Mouse (Mus musculus) liver, embryonic 14.5 days (tissue): ENCODE measurements around the gene Ptpn14. TPM values are rescaled to one million over a fixed set of nuclear protein-coding genes. Genes with fewer than 3 reads are reported as not detected.

ENCODE experiments used
- ATAC-seq: fragments of 200-750 bp; cut with Nextera tagmentation; 2 replicates; pipeline ENCODE4 v1.8.0; 2017; ENCODE audit warnings: moderate number of reproducible peaks, mild to moderate bottlenecking, moderate library complexity; ENCODE audit not compliant: insufficient read depth
- DNase-seq, 3 experiments: peaks; one replicate each; pipeline ENCODE4 v3.0.0-alpha.2; 2012 to 2013; ENCODE audit warnings: low read depth in 3 of 3, low spot score in 3 of 3
- H3K27ac ChIP-seq: fragments of 300-500 bp; sonication (generic); 2 replicates; pipeline ENCODE4 v1.5.1; 2014; ENCODE audit warnings: moderate library complexity, mild to moderate bottlenecking, control low read depth, inconsistent platforms
- H3K27me3 ChIP-seq: fragments of 300-500 bp; sonication (generic); 2 replicates; pipeline ENCODE4 v1.6.1; 2014; ENCODE audit warnings: mild to moderate bottlenecking, low read length, moderate library complexity; ENCODE audit not compliant: control insufficient read depth, insufficient read depth
- H3K36me3 ChIP-seq: fragments of 300-500 bp; sonication (generic); replicated peaks from 2 replicates; pipeline ENCODE4 v1.6.1; 2014; ENCODE audit warnings: low read depth; ENCODE audit not compliant: control insufficient read depth, insufficient read depth
- H3K4me1 ChIP-seq, 2 experiments: fragments of 200-500 bp in 1 of 2; fragments of 300-500 bp in 1 of 2; sonication (generic) in 1 of 2; replicated peaks; 2 replicates each; pipeline ENCODE4 v1.6.1; 2012 to 2014; ENCODE audit warnings: antibody characterized with exemption in 1 of 2, inconsistent platforms in 1 of 2, low read length in 1 of 2; ENCODE audit not compliant: control insufficient read depth in 2 of 2, insufficient read depth in 2 of 2
- H3K4me2 ChIP-seq: fragments of 300-500 bp; sonication (generic); 2 replicates; pipeline ENCODE4 v1.6.1; 2014; ENCODE audit warnings: low read depth, mild to moderate bottlenecking, control low read depth, moderate library complexity
- H3K4me3 ChIP-seq, 2 experiments: fragments of 200-500 bp in 1 of 2; fragments of 300-500 bp in 1 of 2; sonication (generic) in 1 of 2; 2 replicates each; pipeline ENCODE4 v1.5.1; 2012 to 2014; ENCODE audit warnings: low read depth in 2 of 2, low read length in 2 of 2, mild to moderate bottlenecking in 2 of 2, control low read depth in 1 of 2, inconsistent platforms in 1 of 2, moderate library complexity in 1 of 2; ENCODE audit not compliant: insufficient read depth in 1 of 2
- H3K9ac ChIP-seq: fragments of 300-500 bp; sonication (generic); replicated peaks from 2 replicates; pipeline ENCODE4 v1.6.1; 2014; ENCODE audit warnings: mild to moderate bottlenecking, control low read depth, moderate library complexity
- H3K9me3 ChIP-seq: fragments of 300-500 bp; sonication (generic); 2 replicates; pipeline ENCODE4 v1.6.1; 2016; ENCODE audit warnings: low read length, mixed read lengths; ENCODE audit not compliant: control insufficient read depth
- CTCF ChIP-seq: IDR thresholded peaks from 2 replicates; pipeline ENCODE4 v1.5.1; 2016; ENCODE audit warnings: antibody characterized with exemption, low read depth, control low read depth
- EP300 ChIP-seq: IDR thresholded peaks from 2 replicates; pipeline ENCODE4 v1.6.1; 2016; ENCODE audit warnings: antibody characterized with exemption, low read depth
- WGBS: fragments of 180-500 bp; shearing (Covaris S2); extraction: QIAGEN DNeasy Blood & Tissue Kit; methylation state at CpG from one replicate; pipeline ENCODE4 v1.1.7; 2014; ENCODE audit not compliant: insufficient replicate concordance; 5-methylcytosine and 5-hydroxymethylcytosine counted together
- polyA plus RNA-seq, 2 experiments: library from polyadenylated mRNA; depleted of rRNA in 1 of 2; stranded (reverse) in 1 of 2; unstranded in 1 of 2; fragments of >200 nt; fragmentation: Nextera tagmentation in 1 of 2; extraction: Ambion mirVana in 1 of 2; gene quantifications; 2 replicates each; pipeline versions ENCODE4 v1.2.1 to v1.2.3; 2012 to 2014

Gene Ptpn14
- polyA plus RNA-seq, 2 experiments = 0.22 to 0.50 TPM

DNA sequence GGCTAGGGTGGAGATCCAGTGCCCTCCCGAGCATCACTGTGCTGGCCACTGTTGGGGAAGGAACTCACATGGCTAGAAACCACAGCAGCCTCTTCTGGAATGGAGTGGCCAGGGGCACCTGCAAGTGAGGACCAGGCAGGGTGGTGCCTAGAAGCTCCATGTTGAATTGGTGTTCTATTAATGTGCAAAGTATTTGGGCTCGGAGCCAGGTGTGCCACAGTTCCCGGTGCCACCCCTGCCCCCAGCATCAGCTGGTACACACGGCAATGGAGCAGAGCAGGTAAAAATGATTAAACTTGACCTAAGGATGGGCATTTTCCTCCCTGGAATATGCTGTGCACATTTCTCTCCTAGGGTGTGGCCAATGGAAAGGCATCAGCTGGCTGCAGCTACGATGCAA, 14.0 kb downstream of the Ptpn14 start:
- H3K4me2 ChIP-seq = no peak overlapping the region
- H3K9ac ChIP-seq = no peak overlapping the region
- no peaks in the 10 kb centered on the region for H3K4me1 ChIP-seq
- H3K27ac ChIP-seq = no peak overlapping the region
- H3K9me3 ChIP-seq = no peaks in the 10 kb centered on the region
- H3K4me3 ChIP-seq = no peak overlapping the region
- no peaks in the 10 kb centered on the region for H3K36me3 ChIP-seq
- WGBS = 70% methylated on average over 5 of the region's 5 CpGs
- DNase-seq (no peak), ATAC-seq (no peak)
- no peaks in the 10 kb centered on the region for H3K27me3 ChIP-seq
- TF ChIP-seq EP300 = no peak
- no peak for TF ChIP-seq CTCF

DNA sequence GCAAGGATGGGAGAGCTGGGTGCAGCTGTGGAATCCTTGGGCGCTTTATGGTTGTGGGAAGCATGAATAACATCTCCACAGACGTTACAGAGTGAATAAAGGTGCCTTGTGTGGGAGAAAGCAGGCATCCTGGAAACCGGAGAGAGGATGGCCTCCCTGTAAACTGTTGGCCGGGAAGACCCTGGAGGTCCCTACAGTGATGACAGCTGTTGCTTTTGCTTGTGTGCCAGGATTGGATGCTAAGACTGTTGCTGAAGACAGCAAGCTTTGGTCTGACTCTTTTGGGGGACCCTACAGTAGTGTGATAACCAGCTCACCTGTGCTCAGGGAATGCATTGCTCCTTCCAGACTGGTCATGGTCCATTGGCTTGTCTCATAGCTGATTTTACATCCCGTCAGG, 15.1 kb downstream of the Ptpn14 start:
- no peak overlapping the region for H3K27ac ChIP-seq
- DNase-seq (no peak), ATAC-seq (no peak)
- H3K9me3 ChIP-seq = no peaks in the 10 kb centered on the region
- TF ChIP-seq CTCF = no peak
- TF ChIP-seq EP300 = no peak
- no peak overlapping the region for H3K4me2 ChIP-seq
- no peak overlapping the region for H3K9ac ChIP-seq
- no peaks in the 10 kb centered on the region for H3K36me3 ChIP-seq
- H3K4me3 ChIP-seq = no peak overlapping the region
- H3K4me1 ChIP-seq = no peaks in the 10 kb centered on the region
- WGBS = 61% methylated on average over 5 of the region's 5 CpGs
- H3K27me3 ChIP-seq = no peaks in the 10 kb centered on the region

DNA sequence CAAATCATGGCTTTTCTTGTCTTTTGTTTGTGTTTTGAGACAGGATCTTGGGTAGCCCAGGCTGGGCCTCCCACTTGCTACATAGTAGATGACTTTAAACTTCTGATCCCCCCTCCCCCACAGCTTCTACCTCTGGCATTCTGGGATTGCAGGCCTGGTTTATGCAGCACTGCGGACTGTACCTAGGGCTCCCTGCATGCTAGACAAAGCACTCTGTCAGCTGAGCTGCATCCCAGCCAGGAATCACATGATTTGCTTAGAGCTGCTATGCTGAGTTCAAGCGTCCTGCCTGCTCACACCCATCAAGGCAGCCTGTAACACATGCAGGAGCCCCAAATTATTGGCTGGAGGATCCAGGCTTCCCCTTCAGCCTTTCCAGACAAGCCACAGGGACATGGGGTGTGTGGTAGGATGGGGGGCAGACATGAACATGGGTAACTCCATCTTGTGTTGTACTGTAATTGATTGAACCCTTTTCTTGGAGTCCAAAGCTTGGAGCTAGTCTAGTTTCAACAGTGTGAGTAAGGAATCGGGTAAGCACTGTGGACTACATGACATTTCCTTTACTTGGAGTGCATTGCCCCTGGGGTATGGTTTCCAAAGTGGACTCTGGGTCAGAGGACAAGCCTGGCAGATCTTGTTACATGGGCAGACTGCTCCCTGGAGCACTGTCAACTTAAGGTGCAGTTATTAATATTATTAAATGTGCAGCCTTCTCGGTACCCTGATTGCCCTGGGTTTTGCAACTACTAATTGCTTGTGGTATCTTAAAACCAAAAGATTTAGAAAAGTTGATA, 17.0 kb downstream of the Ptpn14 start:
- H3K27ac ChIP-seq = no peak overlapping the region
- DNase-seq (no peak), ATAC-seq (no peak)
- TF ChIP-seq CTCF (no peak), EP300 (no peak)
- no peak overlapping the region for H3K4me3 ChIP-seq
- no peak overlapping the region for H3K4me2 ChIP-seq
- no peaks in the 10 kb centered on the region for H3K4me1 ChIP-seq
- WGBS = 58% methylated on average over 4 of the region's 4 CpGs
- no peaks in the 10 kb centered on the region for H3K36me3 ChIP-seq
- no peaks in the 10 kb centered on the region for H3K9me3 ChIP-seq
- H3K9ac ChIP-seq = no peak overlapping the region
- H3K27me3 ChIP-seq = no peaks in the 10 kb centered on the region

DNA sequence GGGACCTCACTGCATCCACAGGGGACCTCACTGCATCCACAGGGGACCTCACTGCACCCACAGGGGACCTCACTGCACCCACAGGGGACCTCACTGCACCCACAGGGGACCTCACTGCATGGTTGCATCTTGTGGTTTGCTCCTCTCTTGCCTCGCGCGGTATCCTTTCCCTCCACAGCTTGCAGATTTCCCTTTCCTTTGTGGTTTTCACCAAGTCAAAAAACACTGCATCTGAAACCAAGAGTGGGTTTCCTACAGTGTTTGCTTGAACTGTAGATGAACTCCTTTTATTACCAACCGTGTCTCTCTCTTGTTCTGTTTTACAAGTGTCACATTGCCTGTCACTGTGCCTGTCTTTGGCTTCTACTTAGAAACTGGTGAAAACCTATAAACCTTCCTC, 18.5 kb downstream of the Ptpn14 start:
- no peak for TF ChIP-seq CTCF
- DNase-seq (no peak), ATAC-seq (no peak)
- Histone ChIP-seq H3K4me1 (no peaks in the 10 kb centered on the region), H3K27ac (no peak overlapping the region), H3K4me2 (no peak overlapping the region), H3K4me3 (no peak overlapping the region), H3K9ac (no peak overlapping the region), H3K36me3 (no peaks in the 10 kb centered on the region), H3K9me3 (no peaks in the 10 kb centered on the region), H3K27me3 (no peaks in the 10 kb centered on the region)
- 10% methylated on average over 4 of the region's 4 CpGs for WGBS

DNA sequence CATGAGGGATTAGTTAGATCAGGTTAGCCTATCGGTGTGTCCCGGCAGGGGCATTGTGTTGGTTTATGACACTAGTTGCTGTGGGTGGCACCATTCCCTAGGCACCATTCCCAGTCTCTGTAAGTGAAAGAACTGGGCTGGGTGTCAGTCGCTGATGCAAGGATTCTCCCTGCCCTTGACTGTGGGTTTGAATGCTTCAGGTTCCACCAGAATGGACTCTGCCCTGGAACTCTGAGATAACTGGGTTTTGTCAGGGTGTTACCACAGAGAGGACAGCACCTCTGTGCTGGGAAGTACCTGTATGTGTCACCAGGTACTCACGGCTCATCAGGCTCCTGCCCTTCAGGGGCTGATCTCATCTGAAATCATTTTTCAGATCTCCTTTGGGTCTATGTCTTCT, 21.7 kb downstream of the Ptpn14 start:
- TF ChIP-seq EP300 = no peak
- no peak for TF ChIP-seq CTCF
- Histone ChIP-seq H3K27me3 (no peaks in the 10 kb centered on the region), H3K9me3 (no peaks in the 10 kb centered on the region), H3K4me1 (no peaks in the 10 kb centered on the region; a peak in 1 of 4 replicates), H3K9ac (no peak overlapping the region), H3K27ac (no peak overlapping the region), H3K36me3 (no peaks in the 10 kb centered on the region), H3K4me2 (no peak overlapping the region), H3K4me3 (no peak overlapping the region)
- WGBS = 73% methylated on average over 4 of the region's 4 CpGs
- no peak for ATAC-seq
- no peak for DNase-seq
